8 mouse cellular contexts compared by ENCODE assay signal in the genomic region with DNA sequence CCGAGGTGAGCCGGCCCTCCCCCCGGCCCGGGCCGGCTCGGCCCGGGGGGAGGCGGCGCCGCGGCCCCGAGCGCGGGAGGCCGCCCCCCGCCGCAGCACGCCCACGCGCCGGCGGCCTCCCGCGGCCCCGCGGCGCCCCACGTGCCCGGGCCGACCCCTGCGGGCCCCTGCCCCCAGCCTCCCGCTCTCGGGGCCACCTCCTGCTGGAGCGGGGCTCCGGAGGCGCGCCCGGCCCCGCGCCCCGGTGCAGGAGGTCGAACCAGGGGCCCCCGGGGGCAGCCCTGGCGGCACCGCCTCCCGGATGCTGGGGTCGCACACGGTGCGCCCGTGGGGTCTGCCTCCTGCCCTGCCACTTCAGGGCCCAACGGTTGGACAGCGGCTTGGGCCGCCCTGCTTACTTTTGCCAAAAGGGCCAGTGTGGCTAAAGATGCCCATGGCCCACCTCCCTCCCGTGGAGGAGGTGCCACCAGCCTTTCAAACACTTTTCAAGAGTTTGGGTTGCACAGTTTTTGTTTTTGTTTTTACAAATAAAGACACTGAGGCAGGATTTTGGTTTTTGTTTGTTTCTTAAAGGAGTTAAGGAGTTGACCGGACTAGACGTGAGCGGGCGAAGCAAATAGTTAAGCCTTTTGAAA. TPM values are rescaled to one million over a fixed set of nuclear protein-coding genes. Genes with fewer than 3 reads are reported as not detected.
DNase-seq lines count a peak whose midpoint lies in the region; ATAC-seq and TF ChIP-seq lines count a peak whose summit lies in the region.

No protein-coding gene starts in this region.

- peaks cover 18% of the 10 kb centered on the region for H3K27me3 ChIP-seq in E14TG2a.4 (ENCODE audit: insufficient read depth, low read length)
- no peaks in the 10 kb centered on the region for H3K27me3 ChIP-seq in heart, embryonic 10.5 days (ENCODE audit: insufficient read depth, poor library complexity, severe bottlenecking)
- H3K27me3 ChIP-seq in kidney, embryonic 14.5 days (ENCODE audit: control insufficient read depth, insufficient read depth, low read length): no peaks in the 10 kb centered on the region
- no peaks in the 10 kb centered on the region for H3K27me3 ChIP-seq in lung, embryonic 15.5 days

- H3K4me1 ChIP-seq in E14TG2a.4 (replicated peaks; ENCODE audit: low read depth, low read length): peaks cover 15% of the 10 kb centered on the region
- peaks cover 25% of the 10 kb centered on the region; the same call in 1 of the 2 replicates for H3K4me1 ChIP-seq in heart, embryonic 10.5 days
- peaks cover 13% of the 10 kb centered on the region for H3K4me1 ChIP-seq in kidney, embryonic 14.5 days (ENCODE audit: control insufficient read depth, insufficient read depth, low read length)
- peaks cover 29% of the 10 kb centered on the region for H3K4me1 ChIP-seq in lung, embryonic 15.5 days

- peak overlapping the region; percentile 87 for H3K4me3 ChIP-seq in E14TG2a.4 (replicated peaks; ENCODE audit: low read length)
- H3K4me3 ChIP-seq in heart, embryonic 10.5 days: peak overlapping the region; percentile 85
- peak overlapping the region; percentile 74 for H3K4me3 ChIP-seq in kidney, embryonic 14.5 days (ENCODE audit: low read length)
- H3K4me3 ChIP-seq in lung, embryonic 15.5 days: peak overlapping the region; percentile 87

- H3K27ac ChIP-seq in heart, embryonic 10.5 days: peak overlapping the region; percentile 100
- H3K27ac ChIP-seq in kidney, embryonic 14.5 days (ENCODE audit: low read depth, low read length): peak overlapping the region; percentile 88
- peak overlapping the region; percentile 92 for H3K27ac ChIP-seq in lung, embryonic 15.5 days

- 8% methylated on average over 54 of the region's 58 CpGs for WGBS in heart, embryonic 10.5 days
- WGBS in kidney, embryonic 14.5 days: 9% methylated on average over 25 of the region's 58 CpGs
- 5% methylated on average over 32 of the region's 58 CpGs for WGBS in lung, embryonic 15.5 days

- TF ChIP-seq CTCF in E14TG2a.4 (conservative IDR thresholded peaks at IDR 0.05; ENCODE audit: low read length): no peak

- H3K36me3 ChIP-seq in E14TG2a.4 (ENCODE audit: insufficient read depth, low read length): no peaks in the 10 kb centered on the region
- no peaks in the 10 kb centered on the region for H3K36me3 ChIP-seq in heart, embryonic 10.5 days
- no peaks in the 10 kb centered on the region for H3K36me3 ChIP-seq in kidney, embryonic 14.5 days (ENCODE audit: control insufficient read depth, insufficient read depth, low read length)
- no peaks in the 10 kb centered on the region for H3K36me3 ChIP-seq in lung, embryonic 15.5 days

- peak; percentile 46 for DNase-seq in adrenal gland, adult 18-20 months (ENCODE audit: low spot score in 2 of 2)
- DNase-seq in embryo, embryonic 11.5 days (ENCODE audit: low read depth, low spot score): peak; percentile 29
- DNase-seq in heart, embryonic 10.5 days (ENCODE audit: low spot score): peak; percentile 80
- DNase-seq in retina, embryonic 14.5 days (ENCODE audit: low spot score): peak; percentile 60
- DNase-seq in c-Kit-positive CD71-positive TER-119-positive erythroid progenitor cells, embryonic 14.5 days (ENCODE audit: low spot score): no peak

- no peaks in the 10 kb centered on the region for H3K9me3 ChIP-seq in E14TG2a.4 (ENCODE audit: low read length)
- no peaks in the 10 kb centered on the region for H3K9me3 ChIP-seq in heart, embryonic 10.5 days
- no peaks in the 10 kb centered on the region for H3K9me3 ChIP-seq in kidney, embryonic 14.5 days (ENCODE audit: control insufficient read depth, low read length)
- H3K9me3 ChIP-seq in lung, embryonic 15.5 days: no peaks in the 10 kb centered on the region

- ATAC-seq in kidney, embryonic 14.5 days (ENCODE audit: low FRiP score, low TSS enrichment): peak; percentile 74
- peak; percentile 78 for ATAC-seq in lung, embryonic 15.5 days (ENCODE audit: borderline replicate concordance, extremely low read depth, low FRiP score, low TSS enrichment)

- peak overlapping the region; percentile 96 for H3K9ac ChIP-seq in kidney, embryonic 14.5 days (ENCODE audit: low read depth, low read length)
- peak overlapping the region; percentile 99 for H3K9ac ChIP-seq in lung, embryonic 15.5 days

- peak overlapping the region; percentile 89 for H3K4me2 ChIP-seq in kidney, embryonic 14.5 days (replicated peaks; ENCODE audit: low read depth, low read length)
- H3K4me2 ChIP-seq in lung, embryonic 15.5 days: peak overlapping the region; percentile 82

RNA-seq across cellular contexts. Expression of a gene that starts 0.8 kb away (rescaled TPM):
- total RNA-seq in adrenal gland, adult 18-20 months (2021): 10 to 100 TPM; 21.3 to 30.9 TPM
- polyA plus RNA-seq in heart, embryonic 10.5 days (2016; fragmentation: Nextera tagmentation; extraction: Ambion mirVana): 32.1 and 43.8 TPM in 2 replicates
- 23.3 and 47.5 TPM in 2 replicates for polyA plus RNA-seq in kidney, embryonic 14.5 days (2014; fragmentation: Nextera tagmentation; extraction: Ambion mirVana)
- 32.4 and 34.3 TPM in 2 replicates for polyA plus RNA-seq in lung, embryonic 15.5 days (2015; fragmentation: Nextera tagmentation; extraction: Ambion mirVana)
